Mouse (Mus musculus): ENCODE measurements around the gene Ppp1r21. TPM values are rescaled to one million over a fixed set of nuclear protein-coding genes. Genes with fewer than 3 reads are reported as not detected.
A peak's percentile ranks its signal among the peaks of the same experiment; 100 is the strongest.

Ppp1r21 gene
- polyA plus RNA-seq, 1 experiment from 2014 or later, result 41.1 TPM

- Histone ChIP-seq H3K9me3 (no peaks in the 10 kb centered on the region), H3K27ac (replicated peaks) (no peak overlapping the region), H3K9ac (no peak overlapping the region), H3K36me3 (peaks cover 16% of the 10 kb centered on the region; the same call in 1 of the 2 replicates), H3K27me3 (no peaks in the 10 kb centered on the region), H3K4me2 (no peak overlapping the region), H3K4me1 (replicated peaks) (0 out of 2 replicates have a peak, but pooled peaks cover 11% of the 10 kb centered on the region), H3K4me3 (no peak overlapping the region)
- WGBS, result 92% methylated on average over 11 of the region's 11 CpGs
- ATAC-seq (ENCODE audit: low FRiP score, low read depth), result no peak
Measured at GRCm38 (mm10) chr17:88553473-88554087, 23.7 kb downstream of the Ppp1r21 start.

DNA sequence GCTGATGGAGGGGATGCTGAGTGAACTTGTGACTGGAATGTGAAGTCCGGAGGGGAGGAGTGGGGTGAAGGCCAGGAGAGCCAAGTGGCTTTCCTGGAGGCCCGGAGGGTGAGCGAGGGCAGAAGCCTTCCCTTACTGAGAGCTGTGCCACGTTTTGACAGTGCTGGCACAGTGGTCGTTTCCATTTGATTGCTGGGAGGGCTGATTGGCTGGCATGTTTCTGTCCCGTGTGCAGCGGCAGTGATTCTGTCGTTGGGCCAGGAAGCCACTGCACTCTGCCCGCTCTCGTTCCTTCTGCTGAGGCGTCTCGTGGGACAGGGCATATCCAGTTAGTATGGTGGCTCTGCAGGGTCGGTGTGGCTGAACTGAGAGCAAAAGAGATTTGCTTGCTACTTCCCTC is 26.3 kb downstream of the Ppp1r21 start:
- no peak overlapping the region for H3K4me3 ChIP-seq
- 77% methylated on average over 13 of the region's 13 CpGs for WGBS
- no peak overlapping the region for H3K4me2 ChIP-seq
- no peaks in the 10 kb centered on the region for H3K27me3 ChIP-seq
- no peak for ATAC-seq (ENCODE audit: low FRiP score, low read depth)
- H3K36me3 ChIP-seq, result peaks cover 11% of the 10 kb centered on the region
- no peaks in the 10 kb centered on the region for H3K9me3 ChIP-seq
- H3K9ac ChIP-seq, result no peak overlapping the region
- 0 out of 2 replicates have a peak, but pooled peaks cover 10% of the 10 kb centered on the region for H3K4me1 ChIP-seq (replicated peaks)
- H3K27ac ChIP-seq (replicated peaks), result no peak overlapping the region

GRCm38 (mm10) chr17:88556688-88557087 is 26.8 kb downstream of the Ppp1r21 start:
- no peak overlapping the region for H3K27ac ChIP-seq (replicated peaks)
- no peaks in the 10 kb centered on the region for H3K27me3 ChIP-seq
- no peak overlapping the region for H3K9ac ChIP-seq
- H3K4me1 ChIP-seq (replicated peaks), result 0 out of 2 replicates have a peak, but pooled peaks cover 8% of the 10 kb centered on the region
- ATAC-seq (ENCODE audit: low FRiP score, low read depth), result no peak
- WGBS, result 84% methylated on average over 4 of the region's 4 CpGs
- no peaks in the 10 kb centered on the region for H3K9me3 ChIP-seq
- peaks cover 12% of the 10 kb centered on the region for H3K36me3 ChIP-seq
- no peak overlapping the region for H3K4me3 ChIP-seq
- H3K4me2 ChIP-seq, result no peak overlapping the region

DNA sequence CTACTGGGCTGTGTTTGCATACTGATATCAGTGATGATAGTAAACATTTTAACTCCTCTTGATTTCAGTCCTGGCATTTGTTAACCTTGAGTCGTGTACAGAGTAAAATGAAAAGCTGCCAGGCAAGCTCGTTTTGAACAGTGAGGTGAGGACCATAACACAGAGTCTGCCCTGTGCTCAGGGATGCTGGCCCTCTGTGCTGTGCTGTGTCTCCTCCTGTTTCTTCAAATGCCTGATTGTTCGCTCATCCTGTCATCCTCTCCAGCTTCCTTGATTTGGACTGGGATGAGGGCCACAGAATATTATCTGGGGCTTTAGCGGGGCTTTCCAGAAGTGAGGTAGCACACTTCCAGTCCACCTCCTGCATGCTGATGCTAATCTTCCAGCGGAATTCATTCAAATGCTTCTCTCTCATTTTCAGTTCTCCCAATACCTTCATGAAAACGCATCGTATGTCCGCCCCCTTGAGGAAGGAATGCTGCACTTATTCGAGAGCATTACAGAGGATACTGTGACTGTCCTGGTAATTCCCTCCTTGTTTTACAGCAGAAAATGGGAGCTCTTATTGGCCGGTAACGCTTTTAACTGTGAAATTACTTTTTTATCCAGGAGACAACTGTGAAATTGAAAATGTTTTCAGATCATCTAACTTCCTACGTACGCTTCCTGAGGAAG is 28.4 kb downstream of the Ppp1r21 start:
- ATAC-seq (ENCODE audit: low FRiP score, low read depth), result peak; percentile 82
- Histone ChIP-seq H3K4me2 (no peak overlapping the region), H3K27ac (replicated peaks) (peak overlapping the region; percentile 59; the same call in 1 of the 2 replicates), H3K9me3 (no peaks in the 10 kb centered on the region), H3K27me3 (no peaks in the 10 kb centered on the region), H3K36me3 (peaks cover 23% of the 10 kb centered on the region), H3K4me1 (replicated peaks) (0 out of 2 replicates have a peak, but pooled peaks cover 8% of the 10 kb centered on the region), H3K9ac (no peak overlapping the region), H3K4me3 (no peak overlapping the region)
- 28% methylated on average over 13 of the region's 13 CpGs for WGBS

- Histone ChIP-seq H3K9ac (no peak overlapping the region), H3K4me2 (no peak overlapping the region), H3K9me3 (no peaks in the 10 kb centered on the region), H3K27me3 (no peaks in the 10 kb centered on the region), H3K4me3 (no peak overlapping the region), H3K36me3 (peaks cover 41% of the 10 kb centered on the region), H3K27ac (replicated peaks) (no peak overlapping the region), H3K4me1 (replicated peaks) (0 out of 2 replicates have a peak, but pooled peaks cover 2% of the 10 kb centered on the region)
- no peak for ATAC-seq (ENCODE audit: low FRiP score, low read depth)
- WGBS, result 89% methylated on average over 3 of the region's 3 CpGs
Measured at GRCm38 (mm10) chr17:88563611-88564010, 33.7 kb downstream of the Ppp1r21 start.

DNA sequence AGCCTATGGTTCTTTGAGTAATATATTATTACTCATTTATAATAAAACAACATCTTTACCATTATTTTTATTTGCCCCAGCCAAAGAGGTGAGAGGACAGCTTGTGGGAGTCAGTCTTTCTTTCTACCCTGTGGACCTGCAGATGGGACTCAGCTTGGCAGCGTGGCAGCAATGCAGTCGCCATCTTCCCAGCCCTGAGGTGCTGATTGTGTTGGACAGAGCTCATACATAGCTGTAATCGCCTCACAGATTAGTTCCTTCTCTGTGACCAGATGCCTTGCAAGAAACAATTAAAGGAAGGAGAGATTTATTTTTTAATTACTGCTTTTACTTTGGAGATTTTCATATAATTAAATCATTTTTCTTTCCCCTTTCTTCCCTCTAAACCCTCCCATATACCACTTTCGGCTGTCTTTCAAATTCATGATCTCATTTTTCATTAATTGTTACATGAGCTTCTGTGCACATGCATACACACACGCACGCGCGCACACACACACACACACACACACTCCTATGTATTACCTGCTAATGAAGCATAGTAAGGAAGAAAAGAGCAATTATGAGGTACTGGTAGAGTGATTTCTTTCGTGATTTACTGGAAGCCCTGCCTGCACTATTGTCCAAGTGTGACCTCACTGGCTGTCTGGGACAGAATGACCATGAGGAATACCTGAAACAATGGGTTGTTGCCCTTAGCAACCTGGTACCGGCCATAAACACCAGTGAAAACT is 40.1 kb downstream of the Ppp1r21 start:
- Histone ChIP-seq H3K4me1 (replicated peaks) (0 out of 2 replicates have a peak, but pooled peaks cover 3% of the 10 kb centered on the region), H3K36me3 (peaks cover 50% of the 10 kb centered on the region), H3K4me2 (no peak overlapping the region), H3K9ac (no peak overlapping the region), H3K4me3 (no peak overlapping the region), H3K27me3 (no peaks in the 10 kb centered on the region), H3K27ac (replicated peaks) (peak overlapping the region; percentile 25; the same call in 1 of the 2 replicates), H3K9me3 (no peaks in the 10 kb centered on the region)
- no peak; the same call in 1 of the 2 replicates for ATAC-seq (ENCODE audit: low FRiP score, low read depth)
- WGBS, result 53% methylated on average over 10 of the region's 10 CpGs

GRCm38 (mm10) chr17:88570784-88571183 is 40.9 kb downstream of the Ppp1r21 start:
- ATAC-seq (ENCODE audit: low FRiP score, low read depth), result no peak
- peaks cover 56% of the 10 kb centered on the region for H3K36me3 ChIP-seq
- no peak overlapping the region for H3K4me2 ChIP-seq
- H3K4me1 ChIP-seq (replicated peaks), result 0 out of 2 replicates have a peak, but pooled peaks cover 3% of the 10 kb centered on the region
- H3K27ac ChIP-seq (replicated peaks), result no peak overlapping the region
- H3K9ac ChIP-seq, result no peak overlapping the region
- no peak overlapping the region for H3K4me3 ChIP-seq
- H3K9me3 ChIP-seq, result no peaks in the 10 kb centered on the region
- WGBS, result 71% methylated on average over 11 of the region's 11 CpGs
- no peaks in the 10 kb centered on the region for H3K27me3 ChIP-seq

GRCm38 (mm10) chr17:88574811-88575210 is 44.9 kb downstream of the Ppp1r21 start:
- 83% methylated on average over 5 of the region's 5 CpGs for WGBS
- Histone ChIP-seq H3K27ac (replicated peaks) (no peak overlapping the region), H3K4me2 (no peak overlapping the region), H3K4me3 (no peak overlapping the region), H3K36me3 (peaks cover 54% of the 10 kb centered on the region), H3K9ac (no peak overlapping the region), H3K27me3 (no peaks in the 10 kb centered on the region), H3K9me3 (no peaks in the 10 kb centered on the region), H3K4me1 (replicated peaks) (peaks cover 3% of the 10 kb centered on the region; the same call in 1 of the 2 replicates)
- no peak for ATAC-seq (ENCODE audit: low FRiP score, low read depth)

DNA sequence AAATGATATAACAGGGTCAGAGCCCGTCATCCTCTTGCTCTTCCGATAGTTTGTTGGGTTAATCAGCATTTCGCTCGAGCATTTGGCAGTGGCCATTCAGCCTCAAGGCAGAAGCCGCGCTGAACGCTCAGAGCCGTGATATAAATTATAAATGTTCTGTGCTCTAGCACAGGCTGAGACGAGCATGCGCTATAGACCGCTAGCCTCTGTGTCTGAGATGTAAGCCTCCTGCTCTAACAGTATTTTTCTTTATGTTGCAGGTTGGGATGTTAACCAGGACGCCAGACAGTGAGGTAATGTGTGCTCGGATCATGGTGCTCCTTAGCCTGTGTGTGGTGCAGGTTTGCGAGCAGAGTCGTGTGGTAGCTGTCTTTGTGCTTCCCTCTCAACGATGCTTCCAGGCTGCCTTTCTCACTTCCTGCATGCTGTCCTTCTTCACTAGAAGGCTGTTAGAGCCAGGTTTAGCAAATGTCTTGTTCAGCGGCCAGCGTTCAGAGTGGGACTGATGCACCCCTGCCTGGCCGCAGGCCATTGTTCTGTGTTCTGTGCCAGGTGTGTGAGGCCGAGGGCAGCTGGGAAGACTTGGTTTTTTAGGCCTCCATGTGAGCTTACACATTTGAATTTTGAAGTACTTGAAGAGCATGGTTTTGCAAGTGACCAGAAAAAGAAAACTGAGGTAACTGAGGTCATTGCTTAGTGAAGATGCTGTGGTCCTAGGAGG is 48.8 kb downstream of the Ppp1r21 start:
- no peaks in the 10 kb centered on the region; the same call in 1 of the 2 replicates for H3K4me1 ChIP-seq (replicated peaks)
- WGBS, result 75% methylated on average over 20 of the region's 20 CpGs
- H3K9ac ChIP-seq, result no peak overlapping the region
- peaks cover 52% of the 10 kb centered on the region for H3K36me3 ChIP-seq
- ATAC-seq (ENCODE audit: low FRiP score, low read depth), result peak; percentile 57; the same call in 1 of the 2 replicates
- H3K4me3 ChIP-seq, result no peak overlapping the region
- no peaks in the 10 kb centered on the region for H3K9me3 ChIP-seq
- no peak overlapping the region for H3K4me2 ChIP-seq
- no peaks in the 10 kb centered on the region for H3K27me3 ChIP-seq
- peak overlapping the region; percentile 64 for H3K27ac ChIP-seq (replicated peaks)

- 88% methylated on average over 6 of the region's 6 CpGs for WGBS
- no peak for ATAC-seq (ENCODE audit: low FRiP score, low read depth)
- Histone ChIP-seq H3K27ac (replicated peaks) (no peak overlapping the region), H3K4me3 (no peak overlapping the region), H3K4me2 (no peak overlapping the region), H3K4me1 (replicated peaks) (no peaks in the 10 kb centered on the region; the same call in 1 of the 2 replicates), H3K9me3 (no peaks in the 10 kb centered on the region), H3K36me3 (peaks cover 61% of the 10 kb centered on the region), H3K9ac (no peak overlapping the region), H3K27me3 (no peaks in the 10 kb centered on the region)
Measured at GRCm38 (mm10) chr17:88580556-88580955, 50.6 kb downstream of the Ppp1r21 start.

- no peak overlapping the region for H3K9ac ChIP-seq
- no peak overlapping the region for H3K4me2 ChIP-seq
- ATAC-seq (ENCODE audit: low FRiP score, low read depth), result no peak
- H3K9me3 ChIP-seq, result no peaks in the 10 kb centered on the region
- 78% methylated on average over 6 of the region's 6 CpGs for WGBS
- no peaks in the 10 kb centered on the region for H3K27me3 ChIP-seq
- no peak overlapping the region for H3K27ac ChIP-seq (replicated peaks)
- no peaks in the 10 kb centered on the region; the same call in 1 of the 2 replicates for H3K4me1 ChIP-seq (replicated peaks)
- H3K36me3 ChIP-seq, result peaks cover 65% of the 10 kb centered on the region
- no peak overlapping the region for H3K4me3 ChIP-seq
Measured at GRCm38 (mm10) chr17:88581511-88582021, 51.6 kb downstream of the Ppp1r21 start.
